Mouse (Mus musculus) olfactory bulb, adult 2 months (tissue): Measurements from ENCODE around the gene Cd3g. TPM values are rescaled to one million over a fixed set of nuclear protein-coding genes. Genes with fewer than 3 reads are reported as not detected.

ENCODE experiments used
- H3K27ac ChIP-seq: fragments of 200-500 bp; 2 replicates; pipeline ENCODE4 v1.5.1; 2012; ENCODE audit warnings: low read depth, low read length; ENCODE audit not compliant: insufficient read depth
- H3K4me1 ChIP-seq: fragments of 200-500 bp; 2 replicates; pipeline ENCODE4 v1.6.1; 2012; ENCODE audit warnings: low read length; ENCODE audit not compliant: control insufficient read depth, insufficient read depth
- H3K4me3 ChIP-seq: fragments of 200-500 bp; 2 replicates; pipeline ENCODE4 v1.5.1; 2012; ENCODE audit warnings: mild to moderate bottlenecking, low read depth, low read length, moderate library complexity; ENCODE audit not compliant: insufficient read depth
- CTCF ChIP-seq: fragments of 200-500 bp; IDR thresholded peaks from 2 replicates; pipeline ENCODE4 v1.5.1; 2012; ENCODE audit warnings: low read depth, mild to moderate bottlenecking, low read length, moderate library complexity; ENCODE audit not compliant: insufficient read depth
- POLR2A ChIP-seq: fragments of 200-500 bp; IDR thresholded peaks from 2 replicates; pipeline ENCODE4 v1.6.1; 2012; ENCODE audit warnings: mild to moderate bottlenecking, low read depth, low read length, moderate library complexity; ENCODE audit not compliant: insufficient read depth
- WGBS: fragments of 180-500 bp; shearing (Covaris S2); methylation state at CpG from one replicate; pipeline ENCODE4 v1.1.7; 2018; 5-methylcytosine and 5-hydroxymethylcytosine counted together
- polyA plus RNA-seq: library from polyadenylated mRNA; stranded (reverse); fragments of >200 nt; gene quantifications from 2 replicates; pipeline ENCODE4 v1.2.4, GENCODE M21; 2012; ENCODE audit warnings: low replicate concordance; ENCODE audit not compliant: missing spikeins, insufficient read depth, insufficient read length

The Cd3g gene
- polyA plus RNA-seq, 1 experiment, result 736 TPM

DNA sequence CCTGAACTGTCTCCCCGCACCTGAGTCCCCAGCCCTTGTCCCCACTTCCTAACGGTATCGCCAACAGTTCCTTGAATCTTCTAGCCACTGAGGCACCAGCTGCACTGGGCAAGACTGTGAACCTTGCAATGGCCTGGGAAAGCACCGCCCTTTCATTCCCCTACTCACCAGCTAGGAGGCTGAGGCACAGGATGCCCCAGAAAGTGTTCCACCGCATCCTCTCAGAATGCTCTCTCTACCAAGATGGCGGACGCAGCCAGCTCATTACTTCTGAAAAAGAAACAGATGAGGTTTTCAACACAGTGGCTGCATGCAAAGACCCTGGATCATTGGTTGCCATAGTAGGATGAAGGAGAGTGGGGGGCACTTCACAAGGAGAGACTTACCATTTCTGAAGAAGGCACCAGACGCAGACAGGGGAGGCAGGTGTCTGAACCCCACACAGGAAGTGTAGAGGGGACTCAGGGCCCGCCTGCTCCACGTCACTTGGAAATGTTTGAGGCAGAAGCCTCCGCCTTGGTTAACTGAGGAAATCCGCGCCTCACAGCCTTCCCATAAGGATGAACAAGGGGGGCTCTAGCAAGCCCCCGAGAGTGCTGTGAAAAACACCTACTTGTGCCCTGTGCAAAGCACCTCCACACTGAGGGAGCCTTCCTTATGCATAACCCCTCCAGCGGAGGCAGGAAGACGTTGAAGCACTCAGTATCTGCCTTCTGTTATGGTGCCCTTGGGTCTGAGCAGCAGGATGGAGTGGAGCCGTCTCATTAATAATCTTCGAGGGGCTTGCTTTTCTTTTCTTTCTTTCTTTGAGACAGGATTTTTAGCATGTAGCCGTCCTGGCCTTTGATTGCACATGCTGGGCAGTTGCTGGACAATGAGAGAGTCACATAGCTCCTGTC is 29.2 kb upstream of the Cd3g start, which contains the start of gene Cd3e:
Cd3e (minus strand) TSS at position 448 of the 899 bp plus-strand sequence.
- Histone ChIP-seq H3K4me1 (no peaks in the 10 kb centered on the region), H3K27ac (no peak within 1 kb of the TSS; the same call in 1 of the 2 replicates), H3K4me3 (no peak within 1 kb of the TSS)
- 81% methylated on average over 19 of the region's 19 CpGs for WGBS
- TF ChIP-seq POLR2A (no peak), CTCF (no peak)

DNA sequence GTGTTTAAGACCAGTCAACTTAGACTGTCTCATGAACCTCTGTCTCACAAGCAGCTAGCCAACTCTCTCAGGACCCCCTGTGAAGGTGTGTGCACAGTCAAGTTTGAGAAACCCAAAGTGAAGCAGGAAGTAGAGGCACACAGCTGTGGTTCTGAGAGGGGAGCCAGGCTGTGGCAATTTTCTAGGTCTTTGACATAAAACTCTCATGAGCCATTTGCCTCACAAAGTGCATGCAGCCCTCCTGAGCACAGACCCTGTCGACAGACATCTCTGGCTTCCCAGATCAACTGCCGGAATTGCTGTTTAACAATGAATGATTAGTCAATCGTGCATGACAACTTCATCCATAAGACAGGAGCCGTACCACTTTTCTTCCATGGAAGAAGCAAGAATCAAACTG is 28.1 kb upstream of the Cd3g start:
- Histone ChIP-seq H3K4me3 (no peak overlapping the region), H3K27ac (no peak overlapping the region), H3K4me1 (no peaks in the 10 kb centered on the region)
- 82% methylated on average over 4 of the region's 4 CpGs for WGBS
- TF ChIP-seq CTCF, result no peak
- TF ChIP-seq POLR2A, result no peak

DNA sequence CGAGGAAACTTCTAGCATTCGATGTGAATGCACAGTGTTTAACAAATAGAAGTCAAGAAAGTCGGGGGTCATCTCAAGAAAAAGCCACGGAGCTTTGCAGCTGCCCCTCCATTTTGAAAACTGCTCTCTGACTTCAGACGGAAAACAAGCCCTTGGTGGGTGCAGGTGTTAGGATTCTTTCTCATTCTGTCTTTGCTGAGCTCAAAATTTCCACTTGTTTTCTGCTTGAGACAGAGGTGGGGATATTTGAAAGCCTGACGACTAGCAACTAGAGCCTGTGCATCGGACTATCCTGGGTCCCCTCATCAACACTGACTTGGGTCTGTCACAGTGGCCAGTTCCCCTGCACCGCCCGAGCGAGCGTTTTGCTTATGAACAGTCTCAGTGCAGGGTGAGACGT is 27.2 kb upstream of the Cd3g start:
- 79% methylated on average over 12 of the region's 12 CpGs for WGBS
- no peaks in the 10 kb centered on the region for H3K4me1 ChIP-seq
- H3K27ac ChIP-seq, result no peak overlapping the region
- H3K4me3 ChIP-seq, result no peak overlapping the region
- no peak for TF ChIP-seq POLR2A
- no peak for TF ChIP-seq CTCF

DNA sequence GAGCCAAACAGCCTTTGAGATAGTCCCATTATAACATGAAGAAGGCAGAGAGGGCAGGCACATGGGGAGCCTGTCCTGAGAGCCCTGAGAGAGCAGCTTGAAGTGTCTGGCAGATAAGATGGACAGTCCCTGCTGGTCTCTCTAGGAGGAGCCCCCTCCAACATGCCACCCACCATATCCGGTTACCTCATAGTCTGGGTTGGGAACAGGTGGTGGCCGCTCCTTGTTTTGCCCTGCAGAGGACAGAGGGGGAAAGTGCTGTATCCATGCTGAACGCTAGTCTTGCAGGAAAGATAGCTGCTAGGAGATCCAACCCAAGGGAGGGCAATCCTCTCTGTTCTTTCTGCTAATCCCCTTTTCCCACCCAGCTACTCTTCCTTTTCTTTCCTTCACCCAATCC is 20.0 kb upstream of the Cd3g start:
- Histone ChIP-seq H3K4me3 (no peak overlapping the region), H3K4me1 (no peaks in the 10 kb centered on the region), H3K27ac (no peak overlapping the region)
- 78% methylated on average over 3 of the region's 3 CpGs for WGBS
- TF ChIP-seq CTCF, result no peak
- no peak for TF ChIP-seq POLR2A

DNA sequence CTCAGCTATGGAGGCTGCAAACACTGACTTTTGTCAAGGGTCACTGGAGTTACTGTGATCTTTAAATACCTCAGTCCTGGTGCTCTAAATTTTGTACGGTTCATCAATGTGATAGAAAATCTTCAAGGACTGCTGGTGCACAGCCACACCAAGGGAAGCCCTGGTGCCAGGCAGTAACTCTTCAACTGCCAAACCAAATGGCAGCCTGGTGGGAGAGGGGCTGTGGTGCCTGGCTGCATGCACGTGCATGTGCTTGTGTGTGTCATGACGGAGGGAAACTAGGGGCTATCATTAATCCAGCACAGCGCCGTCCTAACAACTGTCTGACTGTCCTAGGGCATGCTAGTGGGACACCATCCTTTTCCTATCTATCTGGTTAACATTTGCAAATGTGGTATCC is 19.5 kb upstream of the Cd3g start:
- WGBS, result 80% methylated on average over 5 of the region's 5 CpGs
- Histone ChIP-seq H3K27ac (no peak overlapping the region), H3K4me1 (no peaks in the 10 kb centered on the region), H3K4me3 (no peak overlapping the region)
- no peak for TF ChIP-seq POLR2A
- no peak for TF ChIP-seq CTCF

DNA sequence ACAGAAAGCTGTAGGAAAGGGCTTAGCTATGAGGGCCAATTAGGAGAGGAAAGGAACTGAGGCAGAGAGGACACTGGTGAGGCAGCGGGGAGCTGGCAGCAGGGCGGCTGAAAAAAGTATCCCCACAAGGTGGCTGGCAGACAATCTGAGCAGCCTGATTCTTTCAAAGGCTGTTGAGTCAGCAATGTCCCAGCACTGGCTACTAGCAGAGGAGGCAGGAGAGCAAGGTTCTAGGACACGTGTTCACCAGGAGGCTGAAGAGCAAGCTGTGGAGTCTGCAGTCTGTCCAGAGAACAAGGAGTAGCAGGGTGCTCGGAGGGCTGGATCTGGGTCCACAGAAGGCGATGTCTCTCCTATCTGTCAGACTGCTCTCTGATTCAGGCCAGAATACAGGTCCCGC is 18.9 kb upstream of the Cd3g start:
- 55% methylated on average over 6 of the region's 6 CpGs for WGBS
- Histone ChIP-seq H3K4me1 (no peaks in the 10 kb centered on the region), H3K27ac (no peak overlapping the region), H3K4me3 (no peak overlapping the region)
- TF ChIP-seq CTCF, result no peak
- TF ChIP-seq POLR2A, result no peak

DNA sequence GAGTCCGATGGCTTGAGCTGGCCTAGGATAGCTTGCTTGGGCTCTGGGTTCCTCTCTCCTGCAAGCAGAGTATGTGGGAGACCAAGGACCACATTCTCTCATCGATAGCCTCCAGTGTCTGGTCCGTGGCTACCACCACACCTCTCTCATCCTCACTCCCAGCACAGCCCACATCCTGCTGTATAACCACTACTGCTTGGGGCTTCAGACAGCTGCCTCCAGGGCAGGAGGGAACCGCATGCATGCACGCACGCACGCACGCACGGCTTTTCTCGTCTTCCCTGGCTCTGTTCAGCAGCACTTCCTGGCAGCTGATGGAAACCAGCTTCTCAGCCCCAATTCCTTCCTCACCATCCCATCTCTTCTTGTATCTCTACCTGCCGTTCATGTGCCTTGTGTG is 17.9 kb upstream of the Cd3g start:
- WGBS, result 78% methylated on average over 11 of the region's 11 CpGs
- Histone ChIP-seq H3K4me3 (no peak overlapping the region), H3K27ac (no peak overlapping the region), H3K4me1 (no peaks in the 10 kb centered on the region)
- TF ChIP-seq CTCF (no peak), POLR2A (no peak)

DNA sequence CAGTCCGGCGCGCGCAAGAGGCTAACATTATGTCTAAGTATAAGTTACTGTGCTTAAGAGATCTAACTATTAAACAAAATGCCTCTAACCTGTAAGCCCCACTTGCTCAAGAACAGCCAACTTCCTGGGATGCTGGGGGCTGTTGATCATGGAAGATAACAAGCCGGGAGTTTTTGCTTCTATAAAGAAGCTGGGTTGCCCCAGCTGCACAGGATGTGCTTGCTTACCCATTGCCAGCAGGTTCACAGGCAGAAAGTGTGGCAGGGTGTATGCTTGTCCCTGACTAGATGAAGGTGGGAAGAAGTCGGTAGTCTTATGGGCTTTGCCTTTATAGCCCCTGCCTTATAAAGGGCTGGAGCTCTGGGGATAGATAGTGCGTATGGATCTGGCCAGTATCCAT is 16.4 kb upstream of the Cd3g start:
- TF ChIP-seq CTCF (no peak), POLR2A (no peak)
- H3K4me1 ChIP-seq, result no peaks in the 10 kb centered on the region

DNA sequence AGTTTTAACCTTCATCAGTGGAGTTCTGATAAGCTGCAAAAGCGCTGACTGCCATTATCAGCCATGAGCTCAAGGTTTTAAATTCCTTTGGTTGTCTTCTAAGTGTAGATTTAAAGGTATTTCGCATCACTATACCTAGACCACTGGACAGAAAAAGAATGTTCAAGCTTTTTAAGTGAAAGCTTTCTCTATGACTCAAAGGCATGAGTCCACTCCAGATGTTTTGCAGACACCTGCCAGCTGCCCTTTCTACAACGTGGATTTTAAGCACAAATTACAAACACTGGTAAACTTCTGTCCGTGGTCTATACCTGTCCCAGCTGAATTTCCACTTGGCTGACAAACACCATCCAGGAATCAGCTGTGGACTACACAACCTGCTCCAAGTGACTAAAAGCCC is 14.7 kb upstream of the Cd3g start:
- no peak for TF ChIP-seq CTCF
- TF ChIP-seq POLR2A, result no peak
- H3K27ac ChIP-seq, result no peak overlapping the region
- H3K4me3 ChIP-seq, result no peak overlapping the region
- 83% methylated on average over 4 of the region's 4 CpGs for WGBS
- H3K4me1 ChIP-seq, result no peaks in the 10 kb centered on the region

More for the DNA sequence above, 16.4 kb upstream of the Cd3g start:
- no peak overlapping the region for H3K27ac ChIP-seq
- 98% methylated on average over 7 of the region's 7 CpGs for WGBS
- no peak overlapping the region for H3K4me3 ChIP-seq

DNA sequence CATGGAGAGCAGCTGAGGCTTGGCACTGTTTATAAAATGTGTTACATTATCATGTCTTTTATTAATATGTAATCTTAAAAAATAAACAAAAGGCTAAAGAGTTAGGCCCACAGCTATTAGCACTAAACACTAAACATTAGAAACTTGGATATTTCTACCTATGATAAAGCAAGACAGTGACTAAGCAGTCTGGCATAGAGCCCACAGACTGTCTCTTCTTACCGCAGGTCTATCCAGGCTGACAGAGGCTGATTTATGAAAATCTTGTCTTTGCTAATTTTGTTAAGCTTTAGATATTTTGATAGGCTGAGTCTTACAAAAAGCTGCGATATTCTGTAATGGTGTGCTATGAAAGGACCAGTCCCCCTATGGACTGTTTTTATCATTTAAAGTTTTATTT is 13.0 kb upstream of the Cd3g start:
- Histone ChIP-seq H3K4me1 (no peaks in the 10 kb centered on the region), H3K4me3 (no peak overlapping the region), H3K27ac (no peak overlapping the region)
- 88% methylated on average over 2 of the region's 2 CpGs for WGBS
- TF ChIP-seq CTCF, result no peak
- TF ChIP-seq POLR2A, result no peak
